Mouse (Mus musculus) NIH3T3 (cell line): Measurements from ENCODE around the gene Zfp319.

Experiments used
- DNase-seq: peaks from one replicate; pipeline ENCODE4 v3.0.0-alpha.2; 2012; ENCODE audit warnings: low read depth

The Zfp319 gene

DNA sequence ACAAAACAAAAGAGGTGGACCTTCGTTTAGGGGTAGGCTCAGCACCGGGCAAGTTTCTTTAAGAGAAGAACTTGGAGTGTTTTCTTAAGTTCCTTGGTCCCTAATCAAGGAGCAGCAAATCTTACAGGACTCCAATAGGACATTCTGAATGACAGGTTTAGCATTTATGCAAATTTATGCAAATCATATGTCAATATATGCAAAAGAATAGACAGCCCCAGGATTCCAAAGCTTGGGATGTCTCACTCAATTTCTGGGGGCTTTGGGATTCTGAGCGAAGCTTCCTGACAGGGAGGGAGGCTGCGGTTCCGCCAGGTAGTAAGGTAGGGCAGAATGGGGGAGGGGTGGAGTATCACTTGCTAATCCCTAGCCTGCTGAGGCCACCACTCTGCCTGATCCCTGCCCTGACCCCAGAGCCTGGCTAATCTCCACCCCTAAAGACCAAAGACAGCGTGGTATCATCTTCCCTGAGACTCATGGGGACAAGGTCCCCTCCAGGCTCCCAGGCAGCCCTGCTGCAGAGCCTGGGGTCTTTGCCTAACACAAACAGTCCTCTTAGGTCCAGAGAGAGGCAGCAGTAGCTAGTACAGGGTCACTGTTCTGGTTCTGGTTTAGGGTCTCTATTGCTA is 21.3 kb downstream of the Zfp319 start, which contains the start of gene Tepp:
Tepp (plus strand) TSS at position 225 of the 629 bp plus-strand sequence.
- DNase-seq, result no peak

DNA sequence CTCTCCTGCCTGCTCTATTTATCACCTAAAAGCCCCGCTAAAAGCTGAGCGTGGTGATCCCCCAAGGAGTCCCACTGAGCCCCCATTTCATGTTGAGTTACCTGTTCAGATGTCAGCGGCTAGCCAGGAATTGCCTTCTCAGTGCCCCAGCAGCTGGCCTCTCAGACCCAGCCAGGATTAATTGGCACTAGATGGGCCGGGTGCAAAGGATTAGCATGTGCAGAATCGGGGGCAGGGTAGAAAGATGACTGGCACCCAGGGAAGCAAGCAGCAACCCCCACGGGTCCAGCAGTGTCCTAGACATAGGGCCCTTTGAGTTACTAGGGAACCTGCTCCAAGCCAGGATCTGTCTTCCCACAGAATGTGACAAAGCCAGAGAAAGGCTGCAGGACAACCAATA is 25.3 kb downstream of the Zfp319 start, which contains the start of gene Cngb1:
Cngb1 (minus strand) TSS at position 155 of the 400 bp plus-strand sequence.
- DNase-seq, result no peak

DNA sequence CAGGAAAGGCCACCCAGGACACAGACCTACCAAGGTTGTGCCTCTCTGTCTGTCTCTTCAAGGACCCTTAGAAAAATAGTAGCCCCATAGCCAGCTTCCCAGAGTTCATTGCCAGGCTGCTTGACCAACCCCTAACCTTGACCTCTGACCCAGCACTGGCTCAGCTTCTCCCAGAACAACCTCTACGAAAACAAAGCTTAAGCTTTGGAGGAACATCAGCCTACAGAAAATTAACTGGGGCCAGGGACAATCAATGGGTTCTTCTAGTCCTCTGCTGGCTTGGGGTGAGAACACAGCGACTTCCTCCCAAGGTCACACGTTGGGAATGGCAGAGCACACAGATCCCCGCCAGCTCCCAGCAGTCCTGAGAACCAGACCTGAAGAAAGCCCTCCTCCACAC is 26.2 kb downstream of the Zfp319 start:
- DNase-seq, result no peak

DNA sequence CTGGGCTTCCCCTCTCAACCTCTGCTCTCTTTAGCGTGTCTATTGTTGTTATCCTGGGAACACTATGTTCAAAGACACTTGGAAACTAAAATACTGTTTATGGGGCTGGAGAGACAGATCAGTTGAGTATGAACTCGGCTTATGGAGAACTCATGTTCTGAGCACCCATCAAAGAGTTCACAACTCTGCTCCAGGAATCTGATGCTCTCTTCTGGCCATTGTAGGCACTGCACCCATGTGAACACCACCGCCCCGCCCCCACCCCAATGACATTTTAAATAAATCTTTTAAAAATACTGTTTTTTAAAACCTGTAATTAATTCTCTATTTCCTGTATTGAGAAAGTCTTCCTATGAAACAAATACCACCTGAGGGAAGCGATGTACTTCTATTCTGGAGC is 29.3 kb downstream of the Zfp319 start:
- peak; percentile 75 for DNase-seq

DNA sequence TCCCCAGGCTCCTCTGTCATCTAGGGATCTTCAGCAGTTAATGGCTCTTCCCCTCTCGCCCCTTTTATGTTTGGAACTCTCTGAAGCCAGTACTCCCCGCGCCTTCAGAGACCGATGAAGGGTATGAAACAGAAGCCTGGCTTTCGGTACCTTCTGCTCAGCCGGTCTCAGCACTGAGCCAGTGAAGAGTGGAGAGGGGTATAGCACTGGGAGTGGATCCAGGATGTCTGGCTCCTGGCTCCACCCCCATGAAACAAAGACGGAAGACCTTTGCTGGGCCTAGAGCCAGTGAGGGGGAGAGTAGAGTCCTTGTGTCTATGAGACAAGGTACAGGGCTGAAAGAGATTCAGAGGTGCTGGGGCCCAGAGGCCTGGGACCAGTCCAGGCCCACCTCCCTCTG is 37.9 kb downstream of the Zfp319 start:
- DNase-seq, result no peak

DNA sequence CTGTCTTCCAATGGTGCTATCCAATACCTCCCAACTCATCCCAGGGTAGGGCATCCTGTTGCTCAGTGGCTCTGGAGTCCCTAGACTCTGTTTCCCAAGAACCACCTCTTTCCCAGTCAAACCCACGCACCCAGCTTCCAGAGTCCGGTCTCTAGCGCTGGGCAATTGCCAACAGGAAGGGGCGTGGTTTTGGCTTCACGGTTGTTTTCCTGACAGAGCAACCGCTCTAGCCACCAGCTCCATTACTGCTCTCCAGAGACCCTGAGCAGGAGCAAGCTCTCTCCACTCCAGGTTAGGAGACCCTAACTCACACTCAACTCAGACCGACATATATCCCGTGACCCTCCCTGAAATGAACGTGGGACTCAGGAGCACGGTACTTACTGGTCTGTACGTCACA is 38.6 kb downstream of the Zfp319 start:
- peak; percentile 11 for DNase-seq

DNA sequence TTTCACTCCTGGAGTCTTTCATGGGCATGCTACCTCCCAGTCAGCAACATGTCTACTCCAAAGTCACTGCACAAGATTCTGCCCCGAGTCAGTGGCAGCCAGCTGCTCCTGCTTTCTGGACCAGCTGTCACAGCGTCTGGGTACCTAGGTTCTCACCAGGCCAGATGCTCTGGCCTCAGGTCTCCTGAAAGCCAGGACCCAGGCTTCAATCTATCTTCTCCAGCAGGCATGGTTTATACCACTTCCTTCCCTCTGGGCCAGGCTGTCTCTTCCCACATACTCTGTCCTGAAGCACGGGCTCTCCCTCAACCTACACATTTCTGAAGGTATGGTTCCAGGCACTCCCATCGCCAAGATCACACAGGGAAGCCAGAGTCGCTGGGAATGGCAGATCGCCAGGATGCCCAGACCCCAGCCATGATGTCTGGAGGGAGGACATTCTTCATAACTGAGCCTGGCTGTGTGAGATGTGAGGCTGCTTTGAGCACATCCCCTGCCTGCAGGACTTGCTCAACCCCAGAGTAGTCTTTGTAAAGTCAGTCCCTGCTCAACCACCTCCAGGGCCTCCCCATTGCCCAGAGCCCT is 42.6 kb downstream of the Zfp319 start:
- DNase-seq, result no peak

DNA sequence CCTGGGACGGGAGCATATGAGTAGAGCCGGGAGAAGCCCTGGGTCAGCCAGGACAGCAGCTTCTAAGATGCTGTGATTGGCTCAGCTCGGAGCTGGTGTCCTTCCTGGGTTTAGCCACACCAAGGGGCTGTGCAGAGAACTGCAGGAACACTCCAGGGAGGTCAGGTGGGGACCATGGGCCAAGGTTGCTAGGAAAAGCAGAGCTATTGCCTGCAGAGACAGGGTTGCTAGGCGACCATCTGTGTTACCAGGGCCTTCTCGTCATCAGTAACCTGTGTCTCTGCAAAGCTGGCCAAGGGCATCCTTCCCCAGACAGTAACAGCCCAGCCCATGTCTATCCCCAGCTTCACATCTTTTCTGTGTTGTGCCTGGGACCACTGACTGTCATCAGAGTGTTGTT is 50.3 kb downstream of the Zfp319 start:
- no peak for DNase-seq
